Mouse (Mus musculus): ENCODE measurements around the gene B4galt7. TPM values are rescaled to one million over a fixed set of nuclear protein-coding genes. Genes with fewer than 3 reads are reported as not detected.

The B4galt7 gene
- polyA plus RNA-seq (2012; ENCODE audit: low replicate concordance): 29.7 and 36.1 TPM in 2 replicates

DNA sequence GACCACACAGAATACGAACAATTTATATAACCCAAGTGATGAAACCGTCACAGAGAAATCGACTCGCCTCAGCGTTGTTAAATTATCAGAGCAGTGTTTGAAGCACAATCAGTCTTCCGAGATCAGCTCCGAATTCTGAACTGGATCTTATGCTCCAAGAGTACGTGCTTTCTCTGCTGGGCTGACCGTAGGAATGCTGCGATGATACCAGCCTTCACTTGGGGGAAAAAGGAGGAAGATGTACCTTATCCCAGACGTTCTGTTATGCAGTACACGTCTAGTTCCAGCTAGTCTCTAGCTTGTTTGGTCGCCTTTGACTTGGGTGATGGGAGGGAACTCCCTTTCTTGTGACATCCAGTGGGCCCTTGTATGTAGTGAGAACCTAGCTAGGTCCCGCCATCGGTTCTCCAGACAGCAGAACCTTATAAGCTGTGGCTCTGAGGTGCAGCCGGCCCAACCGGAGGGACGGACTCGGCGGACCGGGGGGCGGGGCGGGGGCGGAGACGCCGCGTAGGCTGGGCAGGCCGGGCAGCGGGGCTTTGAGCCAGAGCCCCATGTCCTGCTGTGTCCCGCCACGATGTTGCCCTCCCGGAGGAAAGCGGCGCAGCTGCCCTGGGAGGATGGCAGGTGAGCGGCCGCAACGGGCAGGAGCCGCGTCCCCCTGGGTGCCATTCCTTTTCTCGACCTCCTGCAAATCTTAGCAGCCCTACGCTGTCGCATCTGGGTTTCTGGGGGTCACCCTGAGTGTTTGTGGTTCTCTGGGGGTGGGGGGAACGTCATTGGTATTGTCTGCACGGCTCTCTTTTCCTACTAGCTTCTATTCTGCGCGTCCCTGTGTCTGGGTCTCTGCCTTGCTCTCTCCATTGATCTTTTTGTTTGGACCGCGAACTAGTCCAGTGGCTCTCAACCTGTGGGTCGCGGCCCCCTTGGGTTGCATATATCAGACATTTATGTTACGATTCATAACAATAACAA lies at the start of gene B4galt7:
Gene B4galt7, plus strand, starts transcription at position 331 of the 975 bp plus-strand sequence.

GRCm38 (mm10) chr13:55571027-55571751 lies 28.5 kb upstream of the B4galt7 start, which contains the start of gene Fam193b:
TSS of gene Fam193b (minus strand) at chr13:55571120.

GRCm38 (mm10) chr13:55573432-55573831 lies 26.3 kb upstream of the B4galt7 start, which contains the start of gene Tmed9:
TSS of gene Tmed9 (plus strand) at chr13:55573732.

GRCm38 (mm10) chr13:55622649-55623541 lies 23.2 kb downstream of the B4galt7 start, which contains the start of gene Caml:
TSS of gene Caml (plus strand) at chr13:55623005.

DNA sequence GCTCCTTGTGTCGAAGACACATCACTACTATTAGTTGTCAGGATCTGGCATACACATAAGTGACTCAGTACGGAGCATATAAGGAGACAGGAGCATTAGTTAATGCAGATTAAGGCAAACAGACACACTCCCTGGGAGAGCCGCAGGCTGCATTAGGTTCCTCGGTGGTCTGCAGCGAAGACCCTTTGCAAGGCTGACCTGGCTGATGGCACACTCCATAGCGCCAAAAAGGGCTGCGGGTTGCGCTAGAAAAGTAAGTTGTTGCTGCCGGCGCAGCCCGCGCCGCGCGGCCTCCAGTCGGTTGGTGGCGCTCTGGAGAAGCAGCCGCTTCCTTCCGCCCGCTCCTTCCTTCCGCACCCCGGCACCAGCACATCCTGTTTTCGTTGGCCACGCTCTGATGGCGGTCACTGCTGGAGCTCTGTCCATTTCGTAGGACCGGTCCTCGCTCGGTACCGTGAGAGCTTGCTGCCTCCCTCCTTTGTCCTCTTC lies 35.0 kb downstream of the B4galt7 start, which contains the start of gene Ddx46:
Gene Ddx46, plus strand, starts transcription at position 389 of the 489 bp plus-strand sequence.

Other genes with a start within 250 kb of the B4galt7 start
- gene Lman2, start 237.1 kb upstream of the B4galt7 start, polyA plus RNA-seq (2012; ENCODE audit: low replicate concordance): 49.6 and 89.4 TPM in 2 replicates
- gene Rgs14, start 230.2 kb upstream of the B4galt7 start, polyA plus RNA-seq (2012; ENCODE audit: low replicate concordance): 59.4 and 65.0 TPM in 2 replicates
- 0.49 and 0.69 TPM in 2 replicates for gene Slc34a1, start 201.7 kb upstream of the B4galt7 start, polyA plus RNA-seq (2012; ENCODE audit: low replicate concordance)
- gene Pfn3, start 184.7 kb upstream of the B4galt7 start, polyA plus RNA-seq (2012; ENCODE audit: low replicate concordance): not detected in 2 replicates
- gene F12, start 173.1 kb upstream of the B4galt7 start, polyA plus RNA-seq (2012; ENCODE audit: low replicate concordance): 0.29 TPM in 2 replicates
- 242 and 271 TPM in 2 replicates for gene Grk6, start 154.8 kb upstream of the B4galt7 start, polyA plus RNA-seq (2012; ENCODE audit: low replicate concordance)
- gene Prr7, start 135.6 kb upstream of the B4galt7 start, polyA plus RNA-seq (2012; ENCODE audit: low replicate concordance): 16.2 and 61.9 TPM in 2 replicates
- gene Dbn1, start 111.8 kb upstream of the B4galt7 start, polyA plus RNA-seq (2012; ENCODE audit: low replicate concordance): 7.9 and 12.5 TPM in 2 replicates
- 67.1 and 113 TPM in 2 replicates for gene Pdlim7, start 86.2 kb upstream of the B4galt7 start, polyA plus RNA-seq (2012; ENCODE audit: low replicate concordance)
- gene Dok3, start 70.6 kb upstream of the B4galt7 start, polyA plus RNA-seq (2012; ENCODE audit: low replicate concordance): 740 and 1,822 TPM in 2 replicates
- gene Ddx41, start 63.2 kb upstream of the B4galt7 start, polyA plus RNA-seq (2012; ENCODE audit: low replicate concordance): 103 and 109 TPM in 2 replicates
- 114 and 272 TPM in 2 replicates for gene Fam193b, start 28.8 kb upstream of the B4galt7 start, polyA plus RNA-seq (2012; ENCODE audit: low replicate concordance)
- 85.5 and 140 TPM in 2 replicates for gene Tmed9, start 26.2 kb upstream of the B4galt7 start, polyA plus RNA-seq (2012; ENCODE audit: low replicate concordance)
- 19.9 and 30.4 TPM in 2 replicates for gene Caml, start 23.1 kb downstream of the B4galt7 start, polyA plus RNA-seq (2012; ENCODE audit: low replicate concordance)
- 16.8 and 28.2 TPM in 2 replicates for gene Ddx46, start 35.1 kb downstream of the B4galt7 start, polyA plus RNA-seq (2012; ENCODE audit: low replicate concordance)
- gene B230219D22Rik, start 93.2 kb downstream of the B4galt7 start, polyA plus RNA-seq (2012; ENCODE audit: low replicate concordance): 20.4 and 22.0 TPM in 2 replicates
- gene Txndc15, start 114.8 kb downstream of the B4galt7 start, polyA plus RNA-seq (2012; ENCODE audit: low replicate concordance): 16.9 and 38.0 TPM in 2 replicates
- 27.3 and 39.0 TPM in 2 replicates for gene Pcbd2, start 127.5 kb downstream of the B4galt7 start, polyA plus RNA-seq (2012; ENCODE audit: low replicate concordance)
- not detected in 2 replicates for gene Catsper3, start 184.7 kb downstream of the B4galt7 start, polyA plus RNA-seq (2012; ENCODE audit: low replicate concordance)
- not detected in 2 replicates for gene Pitx1, start 236.3 kb downstream of the B4galt7 start, polyA plus RNA-seq (2012; ENCODE audit: low replicate concordance)

Measured in hematopoietic multipotent progenitor cell, adult 10-12 weeks (in vitro differentiated cells).